Mouse (Mus musculus) forebrain, embryonic 11.5 days (tissue): ENCODE results near the gene Tfe3. TPM values are rescaled to one million over a fixed set of nuclear protein-coding genes. Genes with fewer than 3 reads are reported as not detected.
A peak's percentile ranks its signal among the peaks of the same experiment; 100 is the strongest.

Experiments used
- ATAC-seq: fragments of 200-750 bp; cut with Nextera tagmentation; replicated peaks from 2 replicates; pipeline ENCODE4 v1.8.0; 2017; ENCODE audit warnings: moderate TSS enrichment; ENCODE audit not compliant: low FRiP score
- DNase-seq: peaks from one replicate; pipeline ENCODE4 v3.0.0-alpha.2; 2017; ENCODE audit warnings: low spot score
- H3K27ac ChIP-seq: fragments of 300-500 bp; sonication (generic); 2 replicates; pipeline ENCODE4 v1.5.1; 2014; ENCODE audit warnings: low read depth, low read length
- H3K27me3 ChIP-seq: fragments of 300-500 bp; sonication (generic); 2 replicates; pipeline ENCODE4 v1.6.1; 2014; ENCODE audit warnings: mild to moderate bottlenecking, low read length, mixed read lengths; ENCODE audit not compliant: control insufficient read depth, insufficient read depth
- H3K36me3 ChIP-seq: fragments of 300-500 bp; sonication (generic); 2 replicates; pipeline ENCODE4 v1.6.1; 2014; ENCODE audit warnings: mild to moderate bottlenecking, low read length, moderate library complexity, mixed read lengths; ENCODE audit not compliant: control insufficient read depth, insufficient read depth
- H3K4me1 ChIP-seq: fragments of 300-500 bp; sonication (generic); replicated peaks from 2 replicates; pipeline ENCODE4 v1.6.1; 2014; ENCODE audit warnings: low read length, mixed read lengths; ENCODE audit not compliant: control insufficient read depth, insufficient read depth
- H3K4me2 ChIP-seq: fragments of 300-500 bp; sonication (generic); 2 replicates; pipeline ENCODE4 v1.6.1; 2014; ENCODE audit warnings: low read depth, mild to moderate bottlenecking, low read length, moderate library complexity, mixed read lengths; ENCODE audit not compliant: severe bottlenecking
- H3K4me3 ChIP-seq: fragments of 300-500 bp; sonication (generic); 2 replicates; pipeline ENCODE4 v1.5.1; 2014; ENCODE audit warnings: low read depth, low read length
- H3K9ac ChIP-seq: fragments of 300-500 bp; sonication (generic); 2 replicates; pipeline ENCODE4 v1.6.1; 2014; ENCODE audit warnings: low read length
- H3K9me3 ChIP-seq: fragments of 300-500 bp; sonication (generic); 2 replicates; pipeline ENCODE4 v1.6.1; 2016; ENCODE audit warnings: low read length, mixed read lengths; ENCODE audit not compliant: control insufficient read depth
- WGBS: fragments of 180-500 bp; shearing (Covaris S2); extraction: QIAGEN DNeasy Blood & Tissue Kit; methylation state at CpG from one replicate; pipeline ENCODE4 v1.1.7; 2014; 5-methylcytosine and 5-hydroxymethylcytosine counted together
- polyA plus RNA-seq: library from polyadenylated mRNA; unstranded; fragments of >200 nt; fragmentation: Nextera tagmentation; extraction: Ambion mirVana; gene quantifications from 2 replicates; pipeline ENCODE4 v1.2.1, GENCODE M21; 2014

The Tfe3 gene
- polyA plus RNA-seq, 1 experiment from 2014 or later = 23.6 TPM

GRCm38 (mm10) chrX:7765281-7765670 lies 2.9 kb downstream of the Tfe3 start:
- Histone ChIP-seq H3K9me3 (no peaks in the 10 kb centered on the region), H3K4me1 (peaks cover 2% of the 10 kb centered on the region; the same call in 1 of the 2 replicates), H3K4me3 (peak overlapping the region; percentile 58), H3K9ac (no peak overlapping the region), H3K27ac (no peak overlapping the region), H3K27me3 (no peaks in the 10 kb centered on the region), H3K4me2 (peak overlapping the region; percentile 68; the same call in 1 of the 2 replicates), H3K36me3 (no peaks in the 10 kb centered on the region; the same call in 1 of the 2 replicates)
- 23% methylated on average over 11 of the region's 13 CpGs for WGBS
- ATAC-seq (no peak), DNase-seq (no peak)

- Histone ChIP-seq H3K4me2 (peak overlapping the region; percentile 68; the same call in 1 of the 2 replicates), H3K36me3 (no peaks in the 10 kb centered on the region; the same call in 1 of the 2 replicates), H3K27ac (no peak overlapping the region), H3K4me1 (peaks cover 2% of the 10 kb centered on the region; the same call in 1 of the 2 replicates), H3K9ac (no peak overlapping the region), H3K9me3 (no peaks in the 10 kb centered on the region), H3K4me3 (peak overlapping the region; percentile 58), H3K27me3 (no peaks in the 10 kb centered on the region)
- ATAC-seq = no peak; the same call in 1 of the 2 replicates
- peak; percentile 56 for DNase-seq
- 11% methylated on average over 11 of the region's 11 CpGs for WGBS
Observed at GRCm38 (mm10) chrX:7765764-7766163, 3.4 kb downstream of the Tfe3 start.

GRCm38 (mm10) chrX:7769302-7770017 lies 7.1 kb downstream of the Tfe3 start:
- 94% methylated on average over 7 of the region's 7 CpGs for WGBS
- no peaks in the 10 kb centered on the region; the same call in 1 of the 2 replicates for H3K36me3 ChIP-seq
- H3K9me3 ChIP-seq = no peaks in the 10 kb centered on the region
- ATAC-seq = no peak
- DNase-seq = no peak
- no peak overlapping the region for H3K4me2 ChIP-seq
- H3K4me1 ChIP-seq = peaks cover 2% of the 10 kb centered on the region; the same call in 1 of the 2 replicates
- H3K27me3 ChIP-seq = no peaks in the 10 kb centered on the region
- no peak overlapping the region for H3K9ac ChIP-seq
- no peak overlapping the region for H3K4me3 ChIP-seq
- H3K27ac ChIP-seq = no peak overlapping the region

GRCm38 (mm10) chrX:7772766-7773165 lies 10.4 kb downstream of the Tfe3 start:
- Histone ChIP-seq H3K27me3 (no peaks in the 10 kb centered on the region), H3K4me3 (no peak overlapping the region), H3K9ac (no peak overlapping the region), H3K9me3 (no peaks in the 10 kb centered on the region), H3K36me3 (no peaks in the 10 kb centered on the region; the same call in 1 of the 2 replicates), H3K4me1 (no peaks in the 10 kb centered on the region), H3K4me2 (no peak overlapping the region), H3K27ac (no peak overlapping the region)
- ATAC-seq (no peak), DNase-seq (no peak)
- 39% methylated on average over 2 of the region's 2 CpGs for WGBS

- Histone ChIP-seq H3K4me3 (no peak overlapping the region), H3K36me3 (no peaks in the 10 kb centered on the region), H3K27ac (no peak overlapping the region), H3K4me1 (no peaks in the 10 kb centered on the region), H3K27me3 (no peaks in the 10 kb centered on the region), H3K9ac (no peak overlapping the region), H3K9me3 (no peaks in the 10 kb centered on the region), H3K4me2 (no peak overlapping the region)
- WGBS = 73% methylated on average over 9 of the region's 9 CpGs
- DNase-seq = no peak
- ATAC-seq = no peak
Observed at GRCm38 (mm10) chrX:7775501-7776205, 13.3 kb downstream of the Tfe3 start.

GRCm38 (mm10) chrX:7776329-7777082 lies 14.1 kb downstream of the Tfe3 start:
- Histone ChIP-seq H3K4me2 (no peak overlapping the region), H3K9ac (no peak overlapping the region), H3K27me3 (no peaks in the 10 kb centered on the region), H3K27ac (no peak overlapping the region), H3K4me3 (no peak overlapping the region), H3K9me3 (no peaks in the 10 kb centered on the region), H3K4me1 (no peaks in the 10 kb centered on the region), H3K36me3 (no peaks in the 10 kb centered on the region)
- DNase-seq = peak; percentile 72
- ATAC-seq = peak; percentile 61; the same call in 1 of the 2 replicates
- 46% methylated on average over 8 of the region's 8 CpGs for WGBS

- DNase-seq (no peak), ATAC-seq (no peak)
- Histone ChIP-seq H3K4me3 (no peak overlapping the region), H3K27ac (no peak overlapping the region), H3K9me3 (no peaks in the 10 kb centered on the region), H3K4me2 (no peak overlapping the region), H3K4me1 (no peaks in the 10 kb centered on the region), H3K27me3 (no peaks in the 10 kb centered on the region), H3K36me3 (no peaks in the 10 kb centered on the region), H3K9ac (no peak overlapping the region)
- WGBS = 69% methylated on average over 7 of the region's 7 CpGs
Observed at GRCm38 (mm10) chrX:7778450-7779244, 16.3 kb downstream of the Tfe3 start.

- H3K4me1 ChIP-seq = no peaks in the 10 kb centered on the region
- H3K9ac ChIP-seq = no peak overlapping the region
- no peaks in the 10 kb centered on the region for H3K27me3 ChIP-seq
- 16% methylated on average over 3 of the region's 3 CpGs for WGBS
- DNase-seq (no peak), ATAC-seq (no peak)
- H3K9me3 ChIP-seq = no peaks in the 10 kb centered on the region
- no peak overlapping the region for H3K4me2 ChIP-seq
- no peaks in the 10 kb centered on the region for H3K36me3 ChIP-seq
- H3K27ac ChIP-seq = no peak overlapping the region
- H3K4me3 ChIP-seq = no peak overlapping the region
Observed at GRCm38 (mm10) chrX:7779294-7779693, 16.9 kb downstream of the Tfe3 start.
